Mouse (Mus musculus) fibroblast of lung, adult 2 months (primary cell): ENCODE measurements at regions not wholly inside any gene's neighbourhood (a gene's known extent, or its start where the extent isn't known, plus 50 kb on each side); places are given as distances from the start of the nearest gene placed in this dataset.

Experiments
- DNase-seq: peaks from one replicate; pipeline ENCODE4 v3.0.0-alpha.2; 2011; ENCODE audit warnings: low read depth

DNA sequence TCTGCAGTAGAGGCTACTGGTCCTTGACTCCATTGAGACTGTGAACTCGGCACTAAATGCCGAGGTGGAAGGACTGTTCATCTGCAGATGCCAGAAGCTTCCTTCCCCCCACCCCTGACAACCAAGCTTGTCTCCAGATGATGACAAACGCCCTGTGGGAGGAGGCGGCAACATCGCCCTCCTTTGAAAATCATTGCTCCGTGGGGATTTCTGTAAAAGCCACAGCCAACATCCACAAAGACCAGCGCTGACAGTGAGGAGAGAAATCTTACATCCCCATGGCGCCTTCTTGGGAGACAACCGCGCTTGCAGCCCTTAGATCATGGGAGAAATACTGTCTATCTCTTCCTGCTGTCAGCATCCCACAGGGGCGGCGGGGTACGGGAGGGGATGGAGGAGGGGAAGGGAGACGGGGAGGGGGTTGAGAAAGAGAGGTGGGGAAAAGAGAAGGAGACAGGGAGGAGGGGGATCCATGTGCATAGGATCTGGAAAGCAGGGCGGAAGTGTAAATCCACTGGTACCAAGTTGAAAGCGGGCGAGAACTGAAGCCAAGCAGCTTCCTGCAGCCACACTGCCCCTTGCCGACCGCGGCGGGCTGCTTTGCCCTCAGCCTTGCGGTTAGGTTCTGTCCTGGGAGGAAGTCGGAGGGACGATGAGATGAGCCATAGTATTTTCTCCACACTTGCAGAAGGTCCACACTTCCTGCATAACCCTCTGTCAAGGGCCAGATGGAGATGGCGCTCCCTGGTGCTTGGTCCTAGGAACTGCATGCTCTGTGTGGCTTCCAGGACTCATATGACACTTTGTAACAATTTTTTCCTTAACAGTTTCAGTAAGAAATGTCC, 72.9 kb downstream of the Cryba4 start:
- DNase-seq, result peak; percentile 26

DNA sequence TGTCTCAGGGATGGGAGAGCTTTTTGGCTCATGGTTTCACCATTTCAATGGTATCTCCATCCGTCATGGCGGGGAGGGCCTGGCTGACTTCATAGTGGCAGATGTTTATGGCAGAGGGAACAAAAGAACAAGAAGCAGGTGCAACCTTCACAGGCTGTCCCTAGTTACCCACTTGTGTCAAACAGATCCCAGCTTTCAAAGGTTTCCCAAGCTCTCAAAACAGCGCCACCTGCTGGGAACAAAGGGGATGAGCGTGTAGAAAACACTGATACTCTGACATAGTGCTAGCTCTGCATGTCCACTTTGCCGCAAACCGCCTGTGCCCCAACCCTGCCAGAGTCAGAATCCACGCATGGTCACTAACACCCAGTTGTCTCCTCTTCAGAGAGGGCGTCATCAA, 69.5 kb downstream of the Cryba4 start:
- no peak for DNase-seq

DNA sequence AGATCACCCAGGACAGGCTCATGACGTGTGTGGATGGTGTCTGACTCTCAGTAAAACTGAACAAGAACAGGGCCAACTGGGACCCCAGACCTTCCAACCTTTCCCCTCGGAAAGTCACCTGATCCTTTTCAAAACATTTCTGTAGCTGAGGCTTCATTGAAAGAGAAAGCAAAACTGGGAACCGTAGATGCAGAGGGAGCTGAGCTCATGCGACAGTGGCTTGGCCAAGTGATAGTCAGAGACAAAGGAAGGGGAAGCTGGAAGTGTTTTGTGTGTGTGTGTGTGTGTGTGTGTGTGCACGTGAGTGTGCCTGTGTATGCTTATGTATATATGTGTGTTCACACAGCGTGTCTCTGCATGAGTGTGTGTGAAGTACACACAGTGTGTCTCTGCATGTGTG, 56.7 kb downstream of the Cryba4 start:
- DNase-seq, result no peak
